Mouse (Mus musculus) lung, postnatal 0 days (tissue): ENCODE measurements around the gene Pxmp4. TPM values are rescaled to one million over a fixed set of nuclear protein-coding genes. Genes with fewer than 3 reads are reported as not detected.

ENCODE experiments used
- ATAC-seq: fragments of 200-750 bp; cut with Nextera tagmentation; 2 replicates; pipeline ENCODE4 v1.8.0; 2017; ENCODE audit warnings: moderate library complexity
- DNase-seq: peaks from one replicate; pipeline ENCODE4 v3.0.0-alpha.2; 2016; ENCODE audit warnings: low spot score
- H3K27ac ChIP-seq: fragments of 300-500 bp; sonication (generic); 2 replicates; pipeline ENCODE4 v1.5.1; 2014; ENCODE audit warnings: antibody characterized with exemption, mild to moderate bottlenecking, low read length, mixed read lengths
- H3K27me3 ChIP-seq: fragments of 300-500 bp; sonication (generic); replicated peaks from 2 replicates; pipeline ENCODE4 v1.6.1; 2014; ENCODE audit warnings: low read length, mixed read lengths; ENCODE audit not compliant: insufficient read depth
- H3K36me3 ChIP-seq: fragments of 300-500 bp; sonication (generic); 2 replicates; pipeline ENCODE4 v1.6.1; 2014; ENCODE audit warnings: low read length, mixed read lengths; ENCODE audit not compliant: insufficient read depth
- H3K4me1 ChIP-seq: fragments of 300-500 bp; sonication (generic); 2 replicates; pipeline ENCODE4 v1.6.1; 2014; ENCODE audit warnings: antibody characterized with exemption, low read depth, low read length, mixed read lengths; ENCODE audit not compliant: insufficient read depth
- H3K4me2 ChIP-seq: fragments of 300-500 bp; sonication (generic); replicated peaks from 2 replicates; pipeline ENCODE4 v1.6.1; 2014; ENCODE audit warnings: low read depth, mild to moderate bottlenecking, low read length, moderate library complexity, mixed read lengths
- H3K4me3 ChIP-seq: fragments of 300-500 bp; sonication (generic); 2 replicates; pipeline ENCODE4 v1.5.1; 2014; ENCODE audit warnings: low read depth, low read length
- H3K9ac ChIP-seq: fragments of 300-500 bp; sonication (generic); replicated peaks from 2 replicates; pipeline ENCODE4 v1.6.1; 2014; ENCODE audit warnings: low read depth, mild to moderate bottlenecking
- H3K9me3 ChIP-seq: fragments of 300-500 bp; sonication (generic); 2 replicates; pipeline ENCODE4 v1.6.1; 2016; ENCODE audit warnings: low read length, mixed read lengths
- CTCF ChIP-seq: IDR thresholded peaks from 2 replicates; pipeline ENCODE4 v1.5.1; 2016; ENCODE audit warnings: antibody characterized with exemption, mild to moderate bottlenecking
- EP300 ChIP-seq: IDR thresholded peaks from 2 replicates; pipeline ENCODE4 v1.6.1; 2016; ENCODE audit warnings: antibody characterized with exemption, mild to moderate bottlenecking, control low read depth
- WGBS: fragments of 180-500 bp; shearing (Covaris S2); extraction: QIAGEN DNeasy Blood & Tissue Kit; methylation state at CpG from one replicate; pipeline ENCODE4 v1.1.7; 2014; 5-methylcytosine and 5-hydroxymethylcytosine counted together
- polyA plus RNA-seq: library from polyadenylated mRNA; unstranded; fragments of >200 nt; fragmentation: Nextera tagmentation; extraction: Ambion mirVana; gene quantifications from 2 replicates; pipeline ENCODE4 v1.2.1, GENCODE M21; 2015

Gene Pxmp4
- polyA plus RNA-seq, 1 experiment from 2014 or later, result 29.0 TPM

GRCm38 (mm10) chr2:154604156-154604555, 648 bp upstream of the Pxmp4 start:
- Histone ChIP-seq H3K4me2 (peak overlapping the region; percentile 73), H3K9ac (0 out of 2 replicates have a peak overlapping the region, but pooled peaks have one; percentile 13), H3K4me3 (peak overlapping the region; percentile 27), H3K9me3 (no peaks in the 10 kb centered on the region), H3K4me1 (peaks cover 3% of the 10 kb centered on the region; the same call in 1 of the 2 replicates), H3K27me3 (no peaks in the 10 kb centered on the region), H3K27ac (peak overlapping the region; percentile 34), H3K36me3 (no peaks in the 10 kb centered on the region)
- no peak for ATAC-seq
- no peak for TF ChIP-seq CTCF
- no peak for TF ChIP-seq EP300
- DNase-seq, result peak; percentile 35
- WGBS, result 18% methylated on average over 7 of the region's 7 CpGs

DNA sequence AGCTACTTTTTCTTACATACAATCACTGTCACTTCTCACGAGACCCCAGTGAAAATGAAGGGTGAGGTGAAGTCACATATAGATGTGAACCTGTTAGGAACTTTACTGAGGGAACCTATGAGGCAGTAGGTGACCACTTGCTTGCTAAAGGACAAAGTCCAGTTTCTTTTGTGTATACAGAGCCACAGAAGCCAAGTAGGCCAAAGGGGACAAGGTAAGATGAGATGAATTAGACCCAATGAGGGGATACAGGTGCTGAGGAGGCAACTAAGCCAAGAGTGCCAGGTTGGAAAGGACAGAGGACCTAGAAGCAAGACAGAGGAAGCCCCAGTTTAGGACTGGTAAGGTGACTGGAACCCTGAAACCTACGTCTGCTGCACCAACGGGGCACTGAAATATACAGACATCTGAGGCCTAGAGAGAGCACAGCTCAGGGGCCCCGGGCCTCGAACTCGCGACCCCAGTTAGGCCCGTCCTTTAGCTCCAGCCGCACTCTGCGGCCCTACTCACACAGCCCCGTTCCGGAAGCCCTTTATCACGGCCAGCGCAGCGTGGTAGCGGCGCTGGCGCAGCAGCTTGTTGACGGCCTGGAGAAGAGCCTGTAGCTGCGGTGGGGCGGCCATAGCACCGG, 386 bp downstream of the Pxmp4 start:
- Histone ChIP-seq H3K4me1 (peaks cover 3% of the 10 kb centered on the region; the same call in 1 of the 2 replicates), H3K27ac (peak overlapping the region; percentile 87), H3K4me2 (peak overlapping the region; percentile 73), H3K36me3 (no peaks in the 10 kb centered on the region), H3K9me3 (no peaks in the 10 kb centered on the region), H3K9ac (peak overlapping the region; percentile 82), H3K27me3 (no peaks in the 10 kb centered on the region), H3K4me3 (peak overlapping the region; percentile 72)
- ATAC-seq (no peak), DNase-seq (peak; percentile 31)
- WGBS, result 19% methylated on average over 22 of the region's 22 CpGs
- TF ChIP-seq CTCF (no peak), EP300 (no peak)

- no peak overlapping the region for H3K4me3 ChIP-seq
- ATAC-seq (no peak), DNase-seq (no peak)
- no peaks in the 10 kb centered on the region for H3K27me3 ChIP-seq
- peaks cover 3% of the 10 kb centered on the region; the same call in 1 of the 2 replicates for H3K4me1 ChIP-seq
- WGBS, result 67% methylated on average over 3 of the region's 3 CpGs
- no peaks in the 10 kb centered on the region for H3K36me3 ChIP-seq
- H3K9ac ChIP-seq, result no peak overlapping the region
- H3K9me3 ChIP-seq, result no peaks in the 10 kb centered on the region
- H3K27ac ChIP-seq, result no peak overlapping the region
- H3K4me2 ChIP-seq, result no peak overlapping the region
- TF ChIP-seq EP300 (no peak), CTCF (no peak)
Observed at GRCm38 (mm10) chr2:154601324-154601723, 2.2 kb downstream of the Pxmp4 start.

DNA sequence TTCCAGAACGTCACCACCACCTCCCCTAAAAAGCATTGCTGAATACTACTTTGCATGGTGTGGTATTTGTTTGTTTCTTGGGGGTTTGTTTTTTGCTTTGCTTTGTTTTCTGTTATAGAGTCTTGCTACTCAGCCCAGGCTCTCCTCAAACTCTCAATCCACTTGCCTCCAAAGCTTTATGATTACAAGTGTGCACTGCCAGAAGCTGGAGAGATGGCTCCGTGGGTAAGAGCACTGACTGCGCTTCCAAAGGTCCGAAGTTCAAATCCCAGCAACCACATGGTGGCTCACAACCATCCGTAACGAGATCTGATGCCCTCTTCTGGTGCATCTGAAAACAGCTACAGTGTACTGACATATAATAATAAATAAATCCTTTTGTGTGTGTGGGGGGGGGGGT, 2.9 kb downstream of the Pxmp4 start:
- peaks cover 3% of the 10 kb centered on the region; the same call in 1 of the 2 replicates for H3K4me1 ChIP-seq
- ATAC-seq (no peak), DNase-seq (no peak)
- no peaks in the 10 kb centered on the region for H3K9me3 ChIP-seq
- no peak overlapping the region for H3K4me3 ChIP-seq
- TF ChIP-seq EP300 (no peak), CTCF (peak; percentile 28)
- H3K4me2 ChIP-seq, result no peak overlapping the region
- H3K27me3 ChIP-seq, result no peaks in the 10 kb centered on the region
- no peak overlapping the region for H3K27ac ChIP-seq
- WGBS, result 64% methylated on average over 6 of the region's 6 CpGs
- H3K9ac ChIP-seq, result no peak overlapping the region
- no peaks in the 10 kb centered on the region; the same call in 1 of the 2 replicates for H3K36me3 ChIP-seq

DNA sequence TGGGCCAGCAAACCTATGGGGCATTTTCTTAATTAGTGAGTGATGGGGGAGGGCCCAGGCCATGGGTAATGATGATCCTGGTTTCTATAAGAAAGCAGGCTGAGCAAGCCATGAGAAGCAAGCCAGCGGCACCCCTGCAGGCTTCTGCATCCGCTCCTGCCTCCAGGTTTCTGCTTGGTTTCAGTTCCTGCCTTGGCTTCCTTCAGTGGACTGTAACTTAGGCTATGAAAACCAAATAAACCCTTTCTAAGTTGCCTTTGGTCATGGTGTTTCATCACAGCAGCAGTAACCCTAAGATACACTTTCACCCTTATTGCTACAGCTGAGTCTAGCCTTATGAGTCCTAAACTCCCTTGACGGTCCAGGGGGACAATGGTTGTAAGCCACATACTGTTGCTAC, 6.1 kb downstream of the Pxmp4 start:
- no peak overlapping the region for H3K27ac ChIP-seq
- no peaks in the 10 kb centered on the region for H3K9me3 ChIP-seq
- H3K4me3 ChIP-seq, result no peak overlapping the region
- no peaks in the 10 kb centered on the region for H3K4me1 ChIP-seq
- peaks cover 4% of the 10 kb centered on the region; the same call in 1 of the 2 replicates for H3K36me3 ChIP-seq
- DNase-seq (no peak), ATAC-seq (no peak)
- H3K27me3 ChIP-seq, result no peaks in the 10 kb centered on the region
- WGBS, result 86% methylated on average over 3 of the region's 3 CpGs
- no peak for TF ChIP-seq CTCF
- no peak for TF ChIP-seq EP300
- no peak overlapping the region for H3K9ac ChIP-seq
- no peak overlapping the region for H3K4me2 ChIP-seq

- ATAC-seq, result no peak
- DNase-seq, result no peak
- H3K9ac ChIP-seq, result no peak overlapping the region
- no peak overlapping the region for H3K4me3 ChIP-seq
- no peak for TF ChIP-seq CTCF
- no peak for TF ChIP-seq EP300
- WGBS, result 80% methylated on average over 5 of the region's 5 CpGs
- H3K36me3 ChIP-seq, result peaks cover 4% of the 10 kb centered on the region; the same call in 1 of the 2 replicates
- H3K9me3 ChIP-seq, result no peaks in the 10 kb centered on the region
- H3K27ac ChIP-seq, result no peak overlapping the region
- H3K27me3 ChIP-seq, result no peaks in the 10 kb centered on the region
- no peaks in the 10 kb centered on the region for H3K4me1 ChIP-seq
- no peak overlapping the region for H3K4me2 ChIP-seq
Observed at GRCm38 (mm10) chr2:154595775-154596174, 7.7 kb downstream of the Pxmp4 start.
